Mouse (Mus musculus): ENCODE data around the gene S1pr3.
A peak's percentile ranks its signal among the peaks of the same experiment; 100 is the strongest.

The S1pr3 gene

DNA sequence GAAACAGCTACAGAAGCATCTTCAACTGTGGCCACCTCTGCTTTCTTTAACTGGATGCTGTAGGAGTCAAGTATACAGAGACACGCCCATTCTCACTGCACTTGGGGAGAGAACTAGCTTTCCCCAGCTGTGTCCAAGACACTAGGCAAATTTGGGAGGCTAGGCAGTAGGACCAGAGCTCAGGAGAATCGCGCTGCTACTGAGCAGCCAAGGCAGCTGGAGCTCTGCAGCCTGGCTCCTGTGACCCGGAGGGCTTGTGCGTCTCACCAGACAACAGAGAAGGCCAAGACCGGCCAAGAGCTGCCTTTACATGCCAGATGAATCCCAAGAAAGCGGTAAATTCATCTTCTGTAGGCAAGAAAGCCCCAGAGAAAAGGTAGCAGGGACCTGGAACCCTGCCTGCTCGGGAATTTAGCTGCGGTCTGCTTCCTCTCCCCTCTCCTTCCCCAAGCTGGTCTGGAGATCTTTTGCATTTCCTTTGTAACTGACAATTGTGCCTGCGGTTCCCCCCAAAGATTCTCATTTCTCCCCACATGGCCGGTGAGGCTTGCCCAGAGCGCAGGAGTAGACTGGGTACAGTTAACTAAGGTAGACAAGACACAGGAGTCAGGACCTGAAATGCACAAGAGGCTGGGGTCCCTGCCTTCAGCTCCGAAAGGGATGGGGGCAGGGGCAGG is 760 bp upstream of the S1pr3 start:
- DNase-seq: no peak

- no peak for DNase-seq
Observed at GRCm38 (mm10) chr13:51409936-51410481, 1.6 kb downstream of the S1pr3 start.

GRCm38 (mm10) chr13:51411243-51411642 is 2.8 kb downstream of the S1pr3 start:
- DNase-seq: no peak

- DNase-seq: no peak
Observed at GRCm38 (mm10) chr13:51411696-51412430, 3.4 kb downstream of the S1pr3 start.

DNA sequence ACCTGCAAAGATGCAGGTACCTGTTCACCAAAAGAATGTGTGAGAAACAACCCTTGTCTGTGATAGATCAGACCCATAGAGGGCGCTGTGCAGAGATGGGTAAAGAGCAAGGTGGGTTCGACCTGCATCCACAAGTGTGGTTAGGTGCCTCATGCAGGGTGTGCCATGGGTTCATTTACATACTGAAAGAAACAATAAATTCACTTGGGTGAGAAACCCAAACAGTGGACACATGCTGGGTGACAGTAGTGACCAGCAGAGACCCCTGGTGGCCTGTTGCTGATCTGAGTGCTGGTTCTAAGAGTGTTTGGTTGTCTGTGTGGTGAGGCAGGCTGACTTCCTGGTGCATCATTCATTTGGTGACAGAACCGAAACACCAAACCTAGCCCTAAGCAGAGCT is 5.0 kb downstream of the S1pr3 start:
- peak; percentile 27 for DNase-seq

- no peak for DNase-seq
Observed at GRCm38 (mm10) chr13:51416727-51417126, 8.3 kb downstream of the S1pr3 start.

GRCm38 (mm10) chr13:51417796-51418195 is 9.4 kb downstream of the S1pr3 start:
- DNase-seq: no peak

DNA sequence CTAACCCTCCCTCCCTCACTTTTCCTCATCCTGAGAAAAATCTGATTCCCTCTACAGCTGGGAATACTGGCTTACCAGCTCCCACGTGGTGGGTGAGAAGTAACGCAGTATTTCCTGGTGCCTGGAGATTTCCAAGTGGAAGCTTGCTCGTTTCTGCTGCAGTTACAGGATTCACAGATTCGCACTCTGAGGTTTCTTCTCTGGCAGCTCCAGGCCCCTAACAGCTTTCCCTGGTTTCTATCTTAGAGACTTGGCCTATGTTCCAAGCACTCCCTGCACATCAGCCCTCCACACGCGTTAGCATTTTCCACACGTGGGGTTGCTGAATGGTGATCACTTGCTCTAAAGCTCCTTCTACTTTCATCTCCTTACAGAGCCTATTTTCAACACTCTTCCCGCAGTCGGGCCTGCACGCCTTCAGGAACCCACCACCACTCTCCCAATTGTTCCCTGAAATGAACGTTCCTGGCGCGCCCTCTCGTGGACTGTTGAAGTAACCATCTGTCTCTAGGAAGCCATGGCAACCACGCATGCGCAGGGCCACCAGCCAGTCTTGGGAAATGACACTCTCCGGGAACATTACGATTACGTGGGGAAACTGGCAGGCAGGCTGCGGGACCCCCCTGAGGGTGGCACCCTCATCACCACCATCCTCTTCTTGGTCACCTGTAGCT is 10.0 kb downstream of the S1pr3 start:
- peak; percentile 95 for DNase-seq

GRCm38 (mm10) chr13:51418942-51419451 is 10.6 kb downstream of the S1pr3 start:
- no peak for DNase-seq

DNA sequence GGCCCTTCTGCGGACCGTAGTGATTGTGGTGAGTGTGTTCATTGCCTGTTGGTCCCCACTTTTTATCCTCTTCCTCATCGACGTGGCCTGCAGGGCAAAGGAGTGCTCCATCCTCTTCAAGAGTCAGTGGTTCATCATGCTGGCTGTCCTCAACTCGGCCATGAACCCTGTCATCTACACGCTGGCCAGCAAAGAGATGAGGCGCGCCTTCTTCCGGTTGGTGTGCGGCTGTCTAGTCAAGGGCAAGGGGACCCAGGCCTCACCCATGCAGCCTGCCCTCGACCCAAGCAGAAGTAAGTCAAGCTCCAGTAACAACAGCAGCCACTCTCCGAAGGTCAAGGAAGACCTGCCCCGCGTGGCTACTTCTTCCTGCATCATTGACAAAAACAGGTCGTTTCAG is 11.1 kb downstream of the S1pr3 start:
- DNase-seq: no peak

GRCm38 (mm10) chr13:51420861-51421260 is 12.4 kb downstream of the S1pr3 start:
- DNase-seq: no peak

DNA sequence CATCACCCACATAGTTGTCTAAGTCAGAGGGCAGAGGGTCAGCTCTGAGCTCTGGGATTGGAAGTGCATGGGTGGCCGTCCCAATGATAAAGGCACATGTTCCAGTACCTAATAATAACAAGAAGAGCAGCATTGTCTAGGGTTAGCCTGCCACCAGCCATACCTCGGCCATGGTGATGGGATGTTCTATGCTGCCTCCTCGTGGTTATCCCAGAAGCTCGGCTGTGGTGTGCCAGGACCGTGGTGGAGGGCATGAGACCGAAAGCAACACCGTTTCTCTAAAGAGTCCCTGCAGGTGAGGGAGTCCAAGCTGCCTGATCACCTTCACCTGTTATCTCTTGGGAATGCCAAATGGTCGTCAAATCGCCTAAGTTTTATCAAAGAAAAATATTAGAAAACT is 15.2 kb downstream of the S1pr3 start:
- no peak for DNase-seq

- DNase-seq: peak; percentile 76
Observed at GRCm38 (mm10) chr13:51424647-51425046, 16.2 kb downstream of the S1pr3 start.

DNA sequence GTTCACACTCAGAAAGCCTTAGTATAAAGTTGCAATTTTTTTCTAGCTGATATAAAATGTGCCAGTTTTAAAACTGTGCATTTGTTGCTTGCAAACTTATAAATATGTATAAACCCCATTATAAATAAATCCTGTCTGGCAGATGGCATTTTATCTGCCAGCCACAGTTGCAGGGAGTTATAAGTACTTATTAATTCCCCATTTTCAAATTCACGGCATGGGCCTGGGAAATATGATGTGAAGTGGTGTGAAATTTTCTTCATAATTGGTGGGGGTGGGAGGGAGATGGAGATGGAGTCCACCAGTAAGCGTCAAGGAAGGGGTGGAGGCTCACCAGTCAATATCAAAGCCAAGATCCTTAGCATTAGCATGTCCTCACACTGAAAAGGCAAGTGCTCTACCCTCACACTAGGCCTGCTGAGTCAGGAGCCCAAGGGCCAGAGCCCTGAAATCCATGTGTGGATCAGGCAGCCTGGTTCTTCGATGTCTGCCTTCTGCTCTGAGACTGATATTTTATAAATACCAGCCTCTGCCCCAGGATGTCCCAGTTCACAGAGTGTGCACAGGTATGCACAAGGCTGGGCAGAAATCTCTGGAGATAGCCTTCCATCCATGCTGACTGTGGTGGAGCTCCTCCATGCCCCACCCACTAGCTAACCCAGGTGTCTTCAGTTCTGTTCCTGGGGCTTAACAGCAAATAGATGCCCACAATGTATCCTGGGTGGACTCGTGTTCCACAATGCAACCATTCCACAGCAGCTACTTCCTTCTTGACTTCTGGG is 17.4 kb downstream of the S1pr3 start:
- DNase-seq: no peak

GRCm38 (mm10) chr13:51433371-51433770 is 24.9 kb downstream of the S1pr3 start:
- DNase-seq: no peak

GRCm38 (mm10) chr13:51434460-51434859 is 26.0 kb downstream of the S1pr3 start:
- no peak for DNase-seq

GRCm38 (mm10) chr13:51435146-51435545 is 26.7 kb downstream of the S1pr3 start:
- DNase-seq: peak; percentile 17

DNA sequence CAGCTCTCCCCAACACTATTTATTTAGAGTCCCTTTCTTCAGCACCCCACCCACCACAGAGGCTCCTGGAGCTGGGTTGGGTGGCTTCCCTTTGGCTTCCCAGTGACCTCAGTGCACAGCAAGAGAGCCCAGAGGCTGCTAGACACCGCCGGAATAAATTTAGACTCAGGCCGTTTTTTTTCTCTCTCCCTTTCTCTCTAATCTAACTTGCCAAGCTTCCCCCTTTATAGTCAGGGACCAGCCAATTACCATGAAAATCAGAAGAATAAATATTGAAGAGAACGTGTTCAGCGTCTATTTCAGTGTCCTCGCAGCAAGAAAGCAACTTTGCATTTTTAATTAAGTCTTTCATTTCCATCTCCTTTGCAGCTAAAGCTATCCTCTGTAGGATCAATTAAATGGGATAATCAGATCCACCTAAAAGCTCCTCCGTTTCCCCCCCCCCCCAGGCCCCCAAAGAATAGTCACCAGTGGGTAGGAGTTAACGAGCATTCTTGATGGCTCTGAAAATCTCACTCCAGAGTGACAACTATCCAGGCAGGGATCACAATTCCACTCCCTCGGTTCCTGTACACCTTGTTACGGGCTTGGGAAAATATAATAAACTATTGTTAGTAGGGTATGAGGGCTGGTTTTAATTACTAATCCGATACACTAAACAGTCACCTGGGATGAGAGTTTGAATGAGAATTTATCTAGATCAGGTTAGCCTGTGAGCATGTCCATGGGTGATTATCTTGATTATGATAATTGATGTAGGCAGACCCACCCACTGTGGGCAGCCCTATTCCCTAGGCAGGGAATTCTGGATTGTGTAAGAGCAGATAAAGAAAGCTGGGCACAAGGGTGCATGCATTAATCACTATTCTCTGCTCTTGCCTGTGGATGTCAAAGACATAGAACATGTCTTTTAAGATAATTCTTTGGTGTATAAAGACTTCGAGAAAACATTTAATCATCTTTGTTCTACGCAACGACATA is 29.0 kb downstream of the S1pr3 start:
- DNase-seq: no peak

DNA sequence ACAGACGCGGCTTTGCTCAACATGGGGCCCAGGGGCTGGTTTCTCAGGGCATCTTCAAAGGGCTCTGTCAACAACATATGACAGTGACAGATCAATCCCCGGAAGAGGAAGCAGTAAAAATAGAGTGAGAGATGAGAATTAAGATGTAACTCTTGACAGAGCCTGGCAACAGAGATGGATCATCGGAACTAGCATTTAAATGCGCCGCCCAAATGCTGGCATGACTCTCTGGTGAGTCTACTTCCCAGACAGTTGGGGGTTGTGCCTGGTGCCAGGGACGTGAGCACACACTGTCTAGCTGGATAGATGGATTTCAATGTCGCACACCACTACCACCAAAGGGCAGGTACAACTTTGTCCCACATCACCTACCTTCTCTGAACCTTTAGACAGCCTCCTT is 34.5 kb downstream of the S1pr3 start:
- no peak for DNase-seq

DNA sequence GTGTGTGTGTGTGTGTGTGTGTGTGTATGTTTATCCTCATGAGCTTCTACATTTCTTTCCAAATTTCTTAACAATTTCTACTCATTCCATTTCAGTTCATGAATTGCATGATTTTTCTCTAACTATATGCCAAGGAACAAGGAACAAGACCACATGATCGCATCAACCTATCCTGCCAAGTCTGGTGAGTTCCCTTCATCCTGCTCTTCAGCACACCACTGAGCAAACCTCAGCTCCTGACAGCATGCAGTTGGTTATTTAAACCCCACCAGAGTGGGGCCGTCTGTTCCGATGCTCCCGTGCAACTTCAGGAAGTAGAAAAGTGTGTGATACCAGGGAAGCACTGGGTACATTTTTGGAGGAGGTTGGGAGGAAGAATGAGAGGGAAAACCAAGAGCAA is 38.1 kb downstream of the S1pr3 start:
- no peak for DNase-seq

- no peak for DNase-seq
Observed at GRCm38 (mm10) chr13:51456190-51456878, 47.9 kb downstream of the S1pr3 start.

Measured in kidney, adult 18-20 months (tissue).